Mouse (Mus musculus): ENCODE data around the gene Wdr46.

Gene Wdr46

DNA sequence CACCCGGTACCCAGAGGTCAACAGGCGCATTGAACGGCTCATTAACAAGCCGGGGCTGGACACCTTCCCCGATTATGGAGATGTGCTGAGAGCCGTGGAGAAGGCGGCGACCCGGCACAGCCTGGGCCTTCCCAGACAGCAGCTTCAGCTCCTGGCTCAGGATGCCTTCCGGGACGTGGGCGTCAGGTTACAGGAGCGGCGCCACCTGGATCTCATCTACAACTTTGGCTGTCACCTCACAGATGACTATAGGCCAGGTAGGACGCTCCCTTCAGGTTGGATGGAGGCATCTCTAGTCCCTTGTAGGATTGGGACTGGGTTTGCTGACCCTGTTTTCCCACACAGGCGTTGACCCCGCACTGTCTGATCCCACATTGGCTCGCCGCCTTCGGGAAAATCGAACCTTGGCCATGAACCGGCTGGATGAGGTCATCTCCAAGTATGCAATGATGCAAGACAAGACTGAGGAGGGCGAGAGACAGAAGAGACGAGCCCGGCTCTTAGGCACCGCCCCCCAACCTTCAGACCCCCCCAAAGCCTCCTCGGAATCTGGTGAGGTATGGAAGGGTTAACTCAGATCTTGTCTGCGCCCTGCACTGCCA is 28.5 kb upstream of the Wdr46 start:
- DNase-seq = peak; percentile 58

GRCm38 (mm10) chr17:33913264-33913663 is 27.2 kb upstream of the Wdr46 start:
- peak; percentile 60 for DNase-seq

GRCm38 (mm10) chr17:33913905-33914304 is 26.6 kb upstream of the Wdr46 start:
- peak; percentile 47 for DNase-seq

- peak; percentile 65 for DNase-seq
Measured at GRCm38 (mm10) chr17:33914969-33915391, 25.5 kb upstream of the Wdr46 start.

DNA sequence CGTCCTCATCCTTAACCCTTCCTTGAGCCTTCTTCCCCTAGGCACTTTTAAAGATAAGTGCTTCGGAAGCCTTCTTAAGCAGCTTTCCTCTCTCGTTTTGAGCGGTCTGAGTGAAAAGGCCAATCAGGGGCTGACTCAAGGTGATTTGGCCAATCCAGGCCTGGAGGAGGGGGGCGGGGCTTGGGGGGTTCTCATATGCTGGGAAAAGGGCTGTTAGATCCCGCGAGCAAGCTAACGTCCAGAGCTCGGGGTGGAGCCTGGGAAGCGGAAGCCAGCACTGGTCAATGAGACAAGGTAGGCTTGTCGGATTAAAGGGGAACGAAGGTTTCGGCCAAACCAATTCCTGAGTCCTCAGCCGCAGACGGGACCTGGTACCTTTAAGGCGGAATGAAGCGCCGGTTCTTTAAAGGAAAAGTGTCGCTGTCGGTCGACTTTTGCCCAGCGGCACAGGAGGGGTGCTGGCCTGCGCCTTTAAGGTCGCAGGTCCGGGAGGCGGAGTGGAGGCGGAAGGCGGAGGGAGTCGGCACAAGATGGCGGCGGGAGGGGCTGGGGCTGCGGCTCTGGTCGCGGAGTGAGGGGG is 24.7 kb upstream of the Wdr46 start, which contains the start of the genes Tapbp and Zbtb22:
Gene Tapbp, plus strand, starts transcription at position 229 of the 580 bp plus-strand sequence.
Gene Zbtb22, plus strand, starts transcription at position 234 of the 580 bp plus-strand sequence.
- peak; percentile 99 for DNase-seq

DNA sequence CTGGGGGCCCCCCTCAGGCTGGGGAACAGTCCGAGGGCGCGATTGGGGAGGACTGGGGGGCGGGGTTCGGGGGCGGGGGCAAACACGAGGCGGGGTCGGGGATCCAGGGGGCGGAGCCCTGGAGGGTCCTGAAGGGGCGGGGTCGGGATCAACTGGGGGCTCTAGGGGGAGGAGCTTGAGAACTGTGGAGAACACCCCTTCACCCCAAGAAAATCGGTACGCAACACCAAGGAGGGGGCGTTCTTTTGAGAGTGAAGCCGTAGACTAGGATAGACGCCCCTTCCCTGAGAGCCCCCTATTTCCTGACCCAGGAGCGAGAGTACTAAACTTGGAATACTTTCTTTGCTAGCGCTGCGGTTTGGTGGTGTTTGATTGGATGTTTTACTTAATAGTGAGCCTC is 24.2 kb upstream of the Wdr46 start:
- DNase-seq = peak; percentile 76

- peak; percentile 74 for DNase-seq
Measured at GRCm38 (mm10) chr17:33916847-33917655, 23.4 kb upstream of the Wdr46 start.

- peak; percentile 67 for DNase-seq
Measured at GRCm38 (mm10) chr17:33917656-33918292, 22.7 kb upstream of the Wdr46 start.

GRCm38 (mm10) chr17:33918293-33919203 is 21.9 kb upstream of the Wdr46 start:
- peak; percentile 72 for DNase-seq

DNA sequence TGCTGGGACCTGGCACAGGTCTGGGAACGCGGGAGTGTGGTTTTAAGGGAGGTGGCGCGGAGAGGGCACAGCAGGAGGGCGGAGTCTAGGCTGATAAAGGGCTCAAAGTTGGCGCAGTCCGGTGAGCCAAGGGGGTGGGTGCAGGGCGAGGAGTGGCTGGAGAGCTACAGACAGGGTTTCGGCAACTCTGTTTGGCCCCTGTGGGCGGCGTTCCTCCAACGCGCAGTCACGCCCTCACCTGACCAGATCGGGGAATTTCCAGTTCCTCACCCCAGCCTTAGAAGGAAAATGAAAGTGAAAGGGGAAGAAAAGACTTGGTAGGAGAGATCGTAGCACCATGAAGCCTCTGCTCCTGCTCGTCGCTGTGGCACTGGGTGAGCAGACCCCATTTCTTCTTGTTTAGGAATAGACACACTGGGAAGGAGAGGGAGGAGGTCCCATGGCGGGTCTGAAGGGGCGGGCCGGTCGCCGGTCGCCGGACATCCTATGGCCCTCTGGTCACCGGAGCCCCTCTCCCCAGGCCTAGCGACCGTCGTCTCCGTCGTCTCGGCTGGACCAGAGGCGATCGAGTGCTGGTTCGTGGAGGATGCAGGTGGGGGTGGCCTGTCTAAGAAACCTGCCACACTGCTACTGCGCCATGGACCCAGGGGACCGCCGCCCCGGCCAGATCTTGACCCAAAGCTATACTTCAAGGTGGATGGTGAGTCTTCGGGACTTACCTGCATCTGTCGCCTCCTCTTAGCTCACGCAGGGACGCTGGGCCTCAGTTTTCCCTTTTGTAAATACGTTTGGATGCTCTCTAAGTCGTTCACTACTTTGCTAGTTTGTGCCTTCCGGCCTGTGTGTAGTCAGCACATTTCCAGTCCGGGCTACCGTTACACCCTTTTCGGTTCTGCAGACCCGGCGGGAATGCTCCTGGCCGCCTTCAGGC is 20.8 kb upstream of the Wdr46 start:
- peak; percentile 85 for DNase-seq

- DNase-seq = peak; percentile 85
Measured at GRCm38 (mm10) chr17:33920282-33921097, 20.0 kb upstream of the Wdr46 start.

- peak; percentile 35 for DNase-seq
Measured at GRCm38 (mm10) chr17:33921361-33921760, 19.1 kb upstream of the Wdr46 start.

- DNase-seq = peak; percentile 40
Measured at GRCm38 (mm10) chr17:33924577-33925283, 15.7 kb upstream of the Wdr46 start.

- peak; percentile 51 for DNase-seq
Measured at GRCm38 (mm10) chr17:33925406-33926116, 14.9 kb upstream of the Wdr46 start.

- peak; percentile 50 for DNase-seq
Measured at GRCm38 (mm10) chr17:33926207-33926932, 14.1 kb upstream of the Wdr46 start.

DNA sequence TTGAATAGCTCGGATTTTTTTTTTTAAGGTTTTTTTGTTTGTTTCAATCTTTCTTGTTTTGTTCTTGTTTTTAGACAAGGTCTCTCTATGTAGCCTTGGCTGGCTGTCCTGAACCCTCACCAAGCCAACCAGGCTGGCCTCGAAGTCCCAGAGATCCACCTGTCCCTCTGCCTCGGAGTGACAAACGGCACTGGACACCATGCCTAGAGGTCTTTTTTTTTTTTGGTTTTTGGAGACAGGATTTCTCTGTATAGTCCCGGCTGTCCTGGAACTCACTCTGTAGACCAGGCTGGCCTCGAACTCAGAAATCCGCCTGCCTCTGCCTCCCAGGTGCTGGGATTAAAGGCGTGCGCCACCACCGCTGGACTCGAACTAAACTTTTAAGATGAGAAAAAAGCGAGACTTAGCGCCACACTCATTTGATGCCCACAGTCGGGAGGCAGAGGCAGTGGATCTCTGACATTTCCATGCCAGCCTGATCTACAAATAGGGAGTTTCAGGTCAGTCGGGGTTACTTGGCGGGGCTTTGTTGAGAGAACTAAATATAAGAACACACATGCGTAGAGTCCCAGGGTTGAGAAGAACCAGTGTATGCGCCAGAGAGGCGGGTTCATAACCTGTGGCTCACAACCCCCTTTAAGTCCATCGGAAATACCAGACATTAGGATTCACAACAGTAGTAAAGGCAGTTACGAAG is 12.1 kb upstream of the Wdr46 start:
- peak; percentile 55 for DNase-seq
